ENCODE assay signal across 20 mouse cellular contexts in genomic region chr7:126689021-126689420, GRCm38 (mm10).
"Had no signal": no experiment of that assay in that cellular context is flagged by ENCODE, and none has a peak within 500 bp of the region (broad histone marks: within the 10 kb centered on the region; RNA-seq: fewer than 3 reads in every experiment).

No protein-coding gene starts in this region.

- ATAC-seq: intestine, embryonic 16.5 days; midbrain, embryonic 15.5 days had no signal

- H3K4me1 ChIP-seq: limb, embryonic 10.5 days; stomach, embryonic 15.5 days had no signal

- DNase-seq: kidney, adult 18-20 months; kidney, adult 9 months; kidney, postnatal 14 days; kidney, postnatal 4 days; layer of hippocampus, adult 9-11 months; liver, embryonic 13.5 days; lung, adult 2 months; lung, postnatal 14 days; lung, postnatal 4 days; retina, postnatal 1 day; right cerebral cortex, postnatal 25 days; spleen, adult 18-20 months; thymus, postnatal 25 days had no signal

- H3K9me3 ChIP-seq: limb, embryonic 10.5 days; limb, embryonic 13.5 days; liver, embryonic 13.5 days; midbrain, embryonic 12.5 days; midbrain, embryonic 15.5 days; neural tube, embryonic 13.5 days; stomach, embryonic 15.5 days had no signal

- H3K27me3 ChIP-seq: limb, embryonic 13.5 days; liver, embryonic 13.5 days; midbrain, embryonic 12.5 days; midbrain, embryonic 15.5 days; neural tube, embryonic 13.5 days; stomach, embryonic 15.5 days had no signal

- H3K4me3 ChIP-seq: limb, embryonic 10.5 days; limb, embryonic 13.5 days; liver, embryonic 13.5 days; midbrain, embryonic 12.5 days; midbrain, embryonic 15.5 days; neural tube, embryonic 13.5 days; stomach, embryonic 15.5 days had no signal

- H3K27ac ChIP-seq: limb, embryonic 10.5 days; limb, embryonic 13.5 days; liver, embryonic 13.5 days; midbrain, embryonic 12.5 days; midbrain, embryonic 15.5 days; neural tube, embryonic 13.5 days; stomach, embryonic 15.5 days had no signal

- H3K9ac ChIP-seq: limb, embryonic 13.5 days; liver, embryonic 13.5 days; midbrain, embryonic 12.5 days; midbrain, embryonic 15.5 days; neural tube, embryonic 13.5 days; stomach, embryonic 15.5 days had no signal

- H3K4me2 ChIP-seq: limb, embryonic 13.5 days; liver, embryonic 13.5 days; midbrain, embryonic 12.5 days; midbrain, embryonic 15.5 days; neural tube, embryonic 13.5 days; stomach, embryonic 15.5 days had no signal
